Mouse (Mus musculus): ENCODE data around the gene Mypn. TPM values are rescaled to one million over a fixed set of nuclear protein-coding genes. Genes with fewer than 3 reads are reported as not detected.

Mypn gene
- total and polyA plus RNA-seq, 3 experiments: 0.17 to 0.81 (median 0.39) TPM

DNA sequence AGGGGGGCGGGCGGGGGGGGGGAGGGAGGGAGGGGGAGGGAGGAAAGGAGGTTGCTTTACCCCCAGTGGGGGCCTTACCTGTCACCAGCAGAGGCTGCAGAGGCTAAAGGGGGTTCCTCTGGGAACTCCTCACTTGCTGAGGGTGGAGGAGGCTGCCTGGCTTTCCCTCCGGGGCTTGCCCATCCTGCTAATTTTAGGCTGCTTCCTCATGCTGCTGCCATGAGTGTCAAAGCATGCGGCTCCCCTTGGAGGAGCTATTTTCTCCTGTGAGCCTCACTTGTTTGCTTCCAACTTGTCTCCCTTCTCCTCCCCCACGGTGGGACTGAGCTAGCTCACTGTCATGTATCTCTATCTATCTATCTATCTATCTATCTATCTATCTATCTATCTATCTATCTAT, 27.1 kb upstream of the Mypn start:
- no peak overlapping the region for H3K4me2 ChIP-seq (ENCODE audit: insufficient read depth, low read depth, poor library complexity, severe bottlenecking)
- in situ Hi-C loops (cut with MboI; ENCODE audit: low pct_ligation_motif_present, low pct_unique_long_range_greater_than_20kb, low sequenced_read_pairs): loop anchor here (10.0 kb wide), 1 partner anchor 56 kb away; no protein-coding TSS in a partner anchor
- no peak for DNase-seq (ENCODE audit: extremely low read depth)
- no peak overlapping the region for H3K27ac ChIP-seq (ENCODE audit: insufficient read depth, low read depth)
- H3K36me3 ChIP-seq (replicated peaks in 1 of 2; ENCODE audit: control insufficient read depth in 1 of 2, insufficient read depth in 1 of 2, low read length in 1 of 2): no peaks in the 10 kb centered on the region
- no peaks in the 10 kb centered on the region for H3K27me3 ChIP-seq (replicated peaks)
- TF ChIP-seq ZMIZ1 (IDR thresholded peaks at IDR 0.05; ENCODE audit: low read depth, low read length) (no peak), MEF2A (IDR thresholded peaks at IDR 0.05; ENCODE audit: borderline replicate concordance, low read depth, low read length) (peak; percentile 55; the same call in 1 of the 2 replicates)
- H3K4me3 ChIP-seq (replicated peaks in 1 of 3; ENCODE audit: low read depth in 2 of 3, low read length in 2 of 3, poor library complexity in 1 of 3): no peak overlapping the region
- peaks cover 7% of the 10 kb centered on the region for H3K9me3 ChIP-seq (replicated peaks; ENCODE audit: low read length)
- H3K4me1 ChIP-seq (ENCODE audit: control insufficient read depth in 1 of 2, insufficient read depth in 2 of 2): peaks cover 0 to 21% of the 10 kb centered on the region in 2 experiments; a peak in 2 of 4 replicates
- dilution Hi-C loops (cut with MboI; ENCODE audit: extremely low pct_ligation_motif_present, extremely low pct_unique_long_range_greater_than_20kb, low sequenced_read_pairs): no loop called here
- no peak overlapping the region for H3K9ac ChIP-seq (ENCODE audit: insufficient read depth, low read depth)
- no peaks in the 10 kb centered on the region for H3K79me2 ChIP-seq (replicated peaks; ENCODE audit: control insufficient read depth, extremely low read depth, insufficient read depth, poor library complexity, severe bottlenecking)

DNA sequence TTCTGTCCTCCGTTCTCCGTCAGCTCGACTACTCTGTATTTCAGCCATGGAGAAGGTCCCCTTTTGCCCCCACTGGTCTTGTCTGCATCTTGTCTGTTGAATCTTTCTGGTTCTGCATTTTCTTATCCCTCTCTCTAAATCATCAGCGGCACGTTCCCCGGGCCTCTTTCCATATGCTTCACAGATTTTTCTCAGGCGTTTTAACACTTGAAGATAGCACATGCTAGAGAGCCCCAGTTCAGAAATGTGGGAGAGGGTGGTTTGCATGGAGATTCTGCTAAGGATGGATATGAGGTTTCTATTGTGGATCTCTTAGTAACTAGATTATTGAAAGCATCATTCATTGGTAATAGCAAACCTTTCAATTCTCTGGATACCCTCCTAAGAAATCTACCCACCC, 26.5 kb upstream of the Mypn start:
- in situ Hi-C loops (cut with MboI; ENCODE audit: low pct_ligation_motif_present, low pct_unique_long_range_greater_than_20kb, low sequenced_read_pairs): loop anchor here (10.0 kb wide), 1 partner anchor 55 kb away; no protein-coding TSS in a partner anchor
- Histone ChIP-seq H3K4me1 (ENCODE audit: control insufficient read depth in 1 of 2, insufficient read depth in 2 of 2) (peaks cover 0 to 21% of the 10 kb centered on the region in 2 experiments; a peak in 2 of 4 replicates), H3K36me3 (replicated peaks in 1 of 2; ENCODE audit: control insufficient read depth in 1 of 2, insufficient read depth in 1 of 2, low read length in 1 of 2) (no peaks in the 10 kb centered on the region), H3K4me3 (replicated peaks in 1 of 3; ENCODE audit: low read depth in 2 of 3, low read length in 2 of 3, poor library complexity in 1 of 3) (no peak overlapping the region), H3K79me2 (replicated peaks; ENCODE audit: control insufficient read depth, extremely low read depth, insufficient read depth, poor library complexity, severe bottlenecking) (no peaks in the 10 kb centered on the region), H3K9me3 (replicated peaks; ENCODE audit: low read length) (peaks cover 6% of the 10 kb centered on the region), H3K9ac (ENCODE audit: insufficient read depth, low read depth) (no peak overlapping the region), H3K4me2 (ENCODE audit: insufficient read depth, low read depth, poor library complexity, severe bottlenecking) (no peak overlapping the region), H3K27ac (ENCODE audit: insufficient read depth, low read depth) (no peak overlapping the region), H3K27me3 (replicated peaks) (no peaks in the 10 kb centered on the region)
- DNase-seq (ENCODE audit: extremely low read depth): no peak
- dilution Hi-C loops (cut with MboI; ENCODE audit: extremely low pct_ligation_motif_present, extremely low pct_unique_long_range_greater_than_20kb, low sequenced_read_pairs): no loop called here
- TF ChIP-seq KAT2A (IDR thresholded peaks at IDR 0.05; ENCODE audit: insufficient replicate concordance, low read length): no peak
- no peak for TF ChIP-seq IRF4 (IDR thresholded peaks at IDR 0.05; ENCODE audit: low read depth, low read length)
- no peak for TF ChIP-seq BHLHE40 (IDR thresholded peaks at IDR 0.05; ENCODE audit: low read depth, low read length)
- no peak for TF ChIP-seq ELF1 (IDR thresholded peaks at IDR 0.05; ENCODE audit: low read depth, low read length)
- TF ChIP-seq MAX (IDR thresholded peaks at IDR 0.05; ENCODE audit: low read length): no peak
- TF ChIP-seq MEF2A (IDR thresholded peaks at IDR 0.05; ENCODE audit: borderline replicate concordance, low read depth, low read length): no peak
- no peak for TF ChIP-seq MAZ (IDR thresholded peaks at IDR 0.05; ENCODE audit: low read depth, low read length)
- TF ChIP-seq E2F4 (IDR thresholded peaks at IDR 0.05; ENCODE audit: insufficient replicate concordance, low read depth, low read length): no peak
- TF ChIP-seq ZKSCAN1 (IDR thresholded peaks at IDR 0.05; ENCODE audit: borderline replicate concordance, low read depth, low read length): no peak
- no peak for TF ChIP-seq SMC3 (IDR thresholded peaks at IDR 0.05; ENCODE audit: low read depth, low read length)
- TF ChIP-seq TBP (conservative IDR thresholded peaks at IDR 0.05; ENCODE audit: low read depth, low read length): no peak
- TF ChIP-seq MAFK (IDR thresholded peaks at IDR 0.05; ENCODE audit: insufficient replicate concordance, low read length): no peak
- no peak for TF ChIP-seq RAD21 (IDR thresholded peaks at IDR 0.05; ENCODE audit: low read depth, low read length)
- TF ChIP-seq SIN3A (IDR thresholded peaks at IDR 0.05; ENCODE audit: low read length): no peak

Data from CH12.LX (cell line).